ENCODE assay signal across 8 mouse cellular contexts in genomic region chr5:125203759-125204158, GRCm38 (mm10). TPM values are rescaled to one million over a fixed set of nuclear protein-coding genes. Genes with fewer than 3 reads are reported as not detected.
DNase-seq lines count a peak whose midpoint lies in the region; ATAC-seq lines count a peak whose summit lies in the region.

No protein-coding gene starts in this region.

- DNase-seq in cerebellum, postnatal 14 days, result peak; percentile 73 to 82
- DNase-seq in adrenal gland, adult 2 months, result peak; percentile 87
- DNase-seq in left cerebral cortex, postnatal 36 days (ENCODE audit: low spot score in 2 of 2), result peak; percentile 44 to 53
- DNase-seq in ovary, adult 18-20 months (ENCODE audit: low spot score), result no peak
- DNase-seq in kidney, adult 9 months, result no peak

- H3K4me3 ChIP-seq in heart, embryonic 12.5 days, result no peak overlapping the region
- no peak overlapping the region for H3K4me3 ChIP-seq in kidney, embryonic 15.5 days (replicated peaks)

- H3K36me3 ChIP-seq in heart, embryonic 12.5 days, result no peaks in the 10 kb centered on the region
- H3K36me3 ChIP-seq in kidney, embryonic 15.5 days, result no peaks in the 10 kb centered on the region

- WGBS in heart, embryonic 12.5 days, result 64% methylated on average over 11 of the region's 11 CpGs
- WGBS in kidney, embryonic 15.5 days, result 71% methylated on average over 11 of the region's 11 CpGs

- peaks cover 7% of the 10 kb centered on the region for H3K9me3 ChIP-seq in heart, embryonic 12.5 days (replicated peaks)
- H3K9me3 ChIP-seq in kidney, embryonic 15.5 days (replicated peaks), result no peaks in the 10 kb centered on the region

- no peak overlapping the region for H3K4me2 ChIP-seq in heart, embryonic 12.5 days
- H3K4me2 ChIP-seq in kidney, embryonic 15.5 days, result no peak overlapping the region

- no peaks in the 10 kb centered on the region for H3K27me3 ChIP-seq in heart, embryonic 12.5 days (replicated peaks)
- 0 out of 2 replicates have a peak, but pooled peaks cover 1% of the 10 kb centered on the region for H3K27me3 ChIP-seq in kidney, embryonic 15.5 days

- H3K9ac ChIP-seq in heart, embryonic 12.5 days, result no peak overlapping the region
- no peak overlapping the region for H3K9ac ChIP-seq in kidney, embryonic 15.5 days

- peaks cover 19% of the 10 kb centered on the region for H3K4me1 ChIP-seq in heart, embryonic 12.5 days (replicated peaks)
- H3K4me1 ChIP-seq in kidney, embryonic 15.5 days, result peaks cover 17% of the 10 kb centered on the region

- intact Hi-C loops in left cerebral cortex, postnatal 36 days (cut with DNase I), result no loop called here

- peak overlapping the region; percentile 8; the same call in 1 of the 2 replicates for H3K27ac ChIP-seq in heart, embryonic 12.5 days (ENCODE audit: poor library complexity, severe bottlenecking)
- H3K27ac ChIP-seq in kidney, embryonic 15.5 days, result no peak overlapping the region

- no peak for ATAC-seq in cerebellum, adult (ENCODE audit: insufficient number of reproducible peaks, low FRiP score, low TSS enrichment)
- ATAC-seq in heart, embryonic 12.5 days (ENCODE audit: insufficient number of reproducible peaks, low FRiP score), result no peak
- ATAC-seq in kidney, embryonic 15.5 days (replicated peaks; ENCODE audit: low FRiP score), result no peak

RNA-seq across cellular contexts. Expression of gene Ncor2, which starts 24.7 kb away (rescaled TPM):
- total RNA-seq in adrenal gland, adult 2 months (2021), result 100 to 1,000 TPM; 149 to 340 TPM
- polyA plus RNA-seq in adrenal gland, adult 2 months (2012; rRNA removed), result 183 and 229 TPM in 2 replicates
- polyA plus RNA-seq in heart, embryonic 12.5 days (2016; fragmentation: Nextera tagmentation; extraction: Ambion mirVana), result 17.0 and 18.6 TPM in 2 replicates
- 100 to 1,000 TPM; 167 to 240 TPM for total RNA-seq in left cerebral cortex, postnatal 36 days (2021)
- polyA plus RNA-seq in kidney, embryonic 15.5 days (2015; fragmentation: Nextera tagmentation; extraction: Ambion mirVana), result 27.5 and 28.8 TPM in 2 replicates

Comparison
In these comparisons a context has a peak if more than half of its experiments do, and no peak if none do; other contexts are left out.
1. DNase-seq: peak in cerebellum, postnatal 14 days (2 of 2), adrenal gland, adult 2 months (single experiment) and left cerebral cortex, postnatal 36 days (2 of 2); none in ovary, adult 18-20 months (single experiment) and kidney, adult 9 months (single experiment).